Mouse (Mus musculus): ENCODE data around the gene Icosl. TPM values are rescaled to one million over a fixed set of nuclear protein-coding genes. Genes with fewer than 3 reads are reported as not detected.

Icosl gene
- polyA plus RNA-seq, 1 experiment from 2014 or later, result 8.4 TPM

- Histone ChIP-seq H3K9ac (no peak overlapping the region), H3K4me2 (no peak overlapping the region), H3K36me3 (no peaks in the 10 kb centered on the region), H3K27ac (no peak overlapping the region), H3K27me3 (no peaks in the 10 kb centered on the region), H3K4me3 (no peak overlapping the region), H3K9me3 (no peaks in the 10 kb centered on the region), H3K4me1 (peaks cover 6% of the 10 kb centered on the region; the same call in 1 of the 2 replicates)
- ATAC-seq (ENCODE audit: borderline replicate concordance, extremely low read depth, low FRiP score, low TSS enrichment), result no peak
- WGBS, result 65% methylated on average over 9 of the region's 9 CpGs
Observed at GRCm38 (mm10) chr10:78127046-78127870, 58.2 kb downstream of the Icosl start.

- H3K27ac ChIP-seq, result no peak overlapping the region
- H3K4me2 ChIP-seq, result no peak overlapping the region
- no peak overlapping the region for H3K9ac ChIP-seq
- WGBS, result 38% methylated on average over 1 of the region's 1 CpGs
- H3K4me1 ChIP-seq, result peaks cover 6% of the 10 kb centered on the region; the same call in 1 of the 2 replicates
- no peak; the same call in 1 of the 2 replicates for ATAC-seq (ENCODE audit: borderline replicate concordance, extremely low read depth, low FRiP score, low TSS enrichment)
- H3K36me3 ChIP-seq, result no peaks in the 10 kb centered on the region
- H3K9me3 ChIP-seq, result no peaks in the 10 kb centered on the region
- H3K27me3 ChIP-seq, result no peaks in the 10 kb centered on the region
- no peak overlapping the region for H3K4me3 ChIP-seq
Observed at GRCm38 (mm10) chr10:78127931-78128330, 58.8 kb downstream of the Icosl start.

- Histone ChIP-seq H3K27me3 (no peaks in the 10 kb centered on the region), H3K27ac (no peak overlapping the region), H3K4me1 (peaks cover 6% of the 10 kb centered on the region; the same call in 1 of the 2 replicates), H3K4me2 (no peak overlapping the region), H3K36me3 (no peaks in the 10 kb centered on the region), H3K9me3 (no peaks in the 10 kb centered on the region), H3K9ac (no peak overlapping the region), H3K4me3 (no peak overlapping the region)
- ATAC-seq (ENCODE audit: borderline replicate concordance, extremely low read depth, low FRiP score, low TSS enrichment), result no peak
- 72% methylated on average over 2 of the region's 2 CpGs for WGBS
Observed at GRCm38 (mm10) chr10:78128647-78129046, 59.5 kb downstream of the Icosl start.

- H3K9ac ChIP-seq, result no peak overlapping the region
- H3K36me3 ChIP-seq, result no peaks in the 10 kb centered on the region
- H3K4me2 ChIP-seq, result no peak overlapping the region
- H3K27ac ChIP-seq, result no peak overlapping the region
- H3K9me3 ChIP-seq, result no peaks in the 10 kb centered on the region
- peak; percentile 58; the same call in 1 of the 2 replicates for ATAC-seq (ENCODE audit: borderline replicate concordance, extremely low read depth, low FRiP score, low TSS enrichment)
- H3K27me3 ChIP-seq, result no peaks in the 10 kb centered on the region
- 30% methylated on average over 11 of the region's 11 CpGs for WGBS
- H3K4me1 ChIP-seq, result peaks cover 6% of the 10 kb centered on the region; the same call in 1 of the 2 replicates
- H3K4me3 ChIP-seq, result no peak overlapping the region
Observed at GRCm38 (mm10) chr10:78129423-78129822, 60.3 kb downstream of the Icosl start.

- Histone ChIP-seq H3K27ac (no peak overlapping the region), H3K27me3 (no peaks in the 10 kb centered on the region), H3K4me1 (peaks cover 12% of the 10 kb centered on the region), H3K9ac (no peak overlapping the region), H3K4me3 (no peak overlapping the region), H3K9me3 (no peaks in the 10 kb centered on the region), H3K4me2 (no peak overlapping the region), H3K36me3 (no peaks in the 10 kb centered on the region)
- ATAC-seq (ENCODE audit: borderline replicate concordance, extremely low read depth, low FRiP score, low TSS enrichment), result peak; percentile 21; the same call in 1 of the 2 replicates
- 80% methylated on average over 4 of the region's 4 CpGs for WGBS
Observed at GRCm38 (mm10) chr10:78129998-78130397, 60.9 kb downstream of the Icosl start.

Other genes starting within 250 kb of the Icosl start
- gene Krtap10-4, start 242.2 kb upstream of the Icosl start, polyA plus RNA-seq (2015; fragmentation: Nextera tagmentation; extraction: Ambion mirVana), result not detected in 2 replicates
- gene Krtap10-10, start 233.4 kb upstream of the Icosl start, polyA plus RNA-seq (2015; fragmentation: Nextera tagmentation; extraction: Ambion mirVana), result not detected in 2 replicates
- gene Gm36176, start 222.5 kb upstream of the Icosl start, polyA plus RNA-seq (2015; fragmentation: Nextera tagmentation; extraction: Ambion mirVana), result not detected in 2 replicates
- not detected in 2 replicates for gene Gm10318, start 216.4 kb upstream of the Icosl start, polyA plus RNA-seq (2015; fragmentation: Nextera tagmentation; extraction: Ambion mirVana)
- gene Gm3285, start 207.3 kb upstream of the Icosl start, polyA plus RNA-seq (2015; fragmentation: Nextera tagmentation; extraction: Ambion mirVana), result not detected in 2 replicates
- 4.5 TPM in 2 replicates for gene Lrrc3, start 166.8 kb upstream of the Icosl start, polyA plus RNA-seq (2015; fragmentation: Nextera tagmentation; extraction: Ambion mirVana)
- gene Trpm2, start 98.7 kb upstream of the Icosl start, polyA plus RNA-seq (2015; fragmentation: Nextera tagmentation; extraction: Ambion mirVana), result 0.72 and 1.6 TPM in 2 replicates
- 25.4 and 25.6 TPM in 2 replicates for gene 1810043G02Rik, start 90.8 kb upstream of the Icosl start, polyA plus RNA-seq (2015; fragmentation: Nextera tagmentation; extraction: Ambion mirVana)
- gene Pfkl, start 59.2 kb upstream of the Icosl start, polyA plus RNA-seq (2015; fragmentation: Nextera tagmentation; extraction: Ambion mirVana), result 171 and 179 TPM in 2 replicates
- 1.9 and 2.2 TPM in 2 replicates for gene Dnmt3l, start 27.4 kb upstream of the Icosl start, polyA plus RNA-seq (2015; fragmentation: Nextera tagmentation; extraction: Ambion mirVana)
- 2.1 and 2.7 TPM in 2 replicates for gene Aire, start 25.7 kb upstream of the Icosl start, polyA plus RNA-seq (2015; fragmentation: Nextera tagmentation; extraction: Ambion mirVana)
- gene D10Jhu81e, start 100.5 kb downstream of the Icosl start, polyA plus RNA-seq (2015; fragmentation: Nextera tagmentation; extraction: Ambion mirVana), result 32.8 and 34.8 TPM in 2 replicates
- 19.4 and 19.7 TPM in 2 replicates for gene Pwp2, start 115.8 kb downstream of the Icosl start, polyA plus RNA-seq (2015; fragmentation: Nextera tagmentation; extraction: Ambion mirVana)
- gene Trappc10, start 175.3 kb downstream of the Icosl start, polyA plus RNA-seq (2015; fragmentation: Nextera tagmentation; extraction: Ambion mirVana), result 13.0 and 14.4 TPM in 2 replicates